Mouse (Mus musculus) heart, adult 8-10 months (tissue): ENCODE results near the gene Gja5. TPM values are rescaled to one million over a fixed set of nuclear protein-coding genes. Genes with fewer than 3 reads are reported as not detected.

ENCODE experiments used
- DNase-seq: peaks from one replicate; pipeline ENCODE4 v3.0.0; 2022; ENCODE audit warnings: low spot score
- total RNA-seq, 4 experiments: library from RNA; stranded (reverse); gene quantifications; 2 replicates each; pipeline ENCODE4 v1.2.4; 2022

Gja5 gene
- total RNA-seq = 10 to 100 TPM; 16.6 to 20.9 (median 17.2) TPM

- DNase-seq = no peak
These were observed at the start of gene Gja5 for GRCm38 (mm10) chr3:96904393-96904792. Gene Gja5 (plus strand): TSS chr3:96904693.

DNA sequence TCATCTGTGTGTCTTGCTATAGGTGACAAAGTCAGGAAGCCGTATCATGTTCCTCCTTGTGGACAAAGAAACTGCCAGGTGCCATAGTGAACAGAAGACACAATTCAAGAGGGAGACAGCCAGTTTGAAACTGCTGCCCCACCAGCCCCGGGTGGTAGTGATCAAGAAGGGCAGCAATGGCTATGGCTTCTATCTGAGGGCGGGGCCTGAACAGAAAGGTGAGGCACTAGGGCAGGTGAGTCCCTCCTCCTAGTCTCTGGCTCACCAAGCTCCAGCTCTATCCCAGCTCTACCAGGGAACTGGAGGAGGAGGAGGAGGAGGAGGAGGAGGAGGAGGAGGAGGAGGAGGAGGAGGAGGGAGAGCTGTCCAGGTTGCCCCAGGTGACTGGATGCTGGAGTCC lies 48.7 kb upstream of the Gja5 start:
- DNase-seq = no peak

DNA sequence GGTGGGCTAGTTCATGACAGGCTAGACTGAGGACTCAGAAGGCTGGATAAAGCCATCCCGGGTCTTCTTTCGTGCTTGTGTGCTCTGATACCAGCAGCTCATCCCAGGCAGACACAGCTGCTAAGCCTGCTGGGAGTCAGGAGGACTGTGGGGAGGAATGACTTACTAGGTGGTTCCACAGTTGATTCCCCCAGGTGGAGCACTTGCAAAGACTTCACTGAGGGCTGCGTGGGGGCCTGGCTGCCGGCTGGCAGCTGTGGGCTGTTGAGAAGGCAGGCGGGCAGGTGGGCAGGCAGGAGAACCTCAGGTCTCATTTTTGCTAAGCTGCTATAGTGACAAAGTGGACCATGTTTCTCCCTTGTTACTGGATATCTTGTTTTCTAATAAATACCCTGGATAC lies 44.0 kb upstream of the Gja5 start:
- no peak for DNase-seq

- no peak for DNase-seq
These were observed 36.6 kb upstream of the Gja5 start for GRCm38 (mm10) chr3:96867863-96868262.

DNA sequence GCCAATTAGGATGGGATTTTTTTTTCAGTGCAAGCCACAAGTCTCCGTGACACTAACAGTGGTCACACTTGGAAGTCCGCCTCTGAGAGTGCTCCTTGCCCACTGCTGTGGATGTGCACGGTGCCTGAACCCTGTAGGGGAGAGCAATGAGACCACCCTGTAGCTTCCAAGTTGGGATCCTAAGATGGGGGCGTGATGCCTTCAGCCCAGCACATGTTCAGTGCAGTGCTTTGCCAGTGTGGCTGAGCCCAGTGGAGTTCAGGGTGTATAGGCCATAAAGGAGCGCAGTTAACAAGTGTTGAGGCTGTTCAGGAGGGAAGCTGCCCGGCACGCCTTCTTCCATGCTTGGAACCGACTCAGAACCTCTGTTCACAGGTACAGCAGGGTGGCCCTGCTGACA lies 35.9 kb upstream of the Gja5 start:
- DNase-seq = no peak

- no peak for DNase-seq
These were observed 35.4 kb upstream of the Gja5 start for GRCm38 (mm10) chr3:96869091-96869490.

DNA sequence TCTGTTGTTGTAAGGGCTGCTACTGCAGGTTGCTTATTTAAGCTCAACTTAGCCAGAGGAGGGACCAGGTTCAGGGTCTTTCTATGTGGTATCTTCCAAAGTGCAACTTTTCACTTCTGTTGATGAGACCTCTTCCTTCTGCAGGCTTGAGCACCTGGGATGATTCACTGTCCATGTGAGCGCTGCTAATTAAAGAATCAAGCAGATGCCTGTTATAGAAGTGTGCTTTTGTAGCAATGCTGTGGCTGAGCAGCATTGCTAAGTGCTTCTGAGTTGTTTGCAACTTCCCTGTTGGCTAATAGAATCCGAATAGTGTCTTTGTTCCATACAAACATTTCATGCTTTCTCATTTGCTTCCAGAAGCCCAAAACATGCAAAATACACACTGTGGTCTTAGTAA lies 34.2 kb upstream of the Gja5 start:
- DNase-seq = no peak

- DNase-seq = no peak
These were observed 33.4 kb upstream of the Gja5 start for GRCm38 (mm10) chr3:96871070-96871469.

GRCm38 (mm10) chr3:96872501-96872900 lies 32.0 kb upstream of the Gja5 start:
- no peak for DNase-seq

- no peak for DNase-seq
These were observed 29.5 kb upstream of the Gja5 start for GRCm38 (mm10) chr3:96874808-96875571.

GRCm38 (mm10) chr3:96879536-96879935 lies 25.0 kb upstream of the Gja5 start:
- DNase-seq = no peak

DNA sequence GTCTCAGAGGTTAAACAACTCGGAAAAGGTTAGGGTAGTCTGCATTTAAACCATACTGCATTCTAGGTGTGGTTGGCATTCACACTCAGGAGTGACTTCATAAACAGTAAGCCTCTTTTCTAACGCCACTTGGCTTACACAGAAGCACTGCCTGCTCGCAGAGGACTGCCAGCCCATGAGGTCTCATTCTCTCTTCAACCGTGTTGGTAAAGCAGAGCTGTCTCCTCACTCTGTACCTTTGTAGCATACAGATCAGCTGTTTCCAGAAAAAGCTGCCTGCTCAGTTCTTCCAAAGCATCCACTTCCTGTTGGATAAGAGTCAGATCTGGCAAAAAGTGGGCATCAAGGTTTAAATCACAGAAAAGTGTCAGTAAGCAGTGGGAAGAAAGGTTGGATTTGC lies 24.1 kb upstream of the Gja5 start:
- no peak for DNase-seq

DNA sequence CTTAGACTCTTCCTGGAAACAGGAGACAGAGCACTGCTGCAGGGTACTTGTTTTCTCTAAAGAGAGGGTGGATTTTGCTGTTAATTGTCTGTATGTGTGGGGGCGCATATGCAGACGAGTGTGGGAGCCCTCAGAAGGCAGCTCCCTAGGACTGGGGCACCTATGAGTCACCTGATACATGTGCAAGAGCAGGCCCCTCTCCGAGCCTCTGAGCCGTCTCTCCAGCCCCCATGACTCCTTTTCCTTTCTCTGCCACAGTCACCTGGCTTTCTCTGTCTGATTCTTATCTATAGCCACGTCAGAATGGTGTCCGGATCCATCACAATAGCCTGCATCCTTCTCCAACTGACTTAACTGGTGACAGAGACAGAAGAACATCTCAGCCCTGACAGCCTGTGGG lies 22.9 kb upstream of the Gja5 start:
- DNase-seq = no peak

- no peak for DNase-seq
These were observed 22.2 kb upstream of the Gja5 start for GRCm38 (mm10) chr3:96882061-96882849.

DNA sequence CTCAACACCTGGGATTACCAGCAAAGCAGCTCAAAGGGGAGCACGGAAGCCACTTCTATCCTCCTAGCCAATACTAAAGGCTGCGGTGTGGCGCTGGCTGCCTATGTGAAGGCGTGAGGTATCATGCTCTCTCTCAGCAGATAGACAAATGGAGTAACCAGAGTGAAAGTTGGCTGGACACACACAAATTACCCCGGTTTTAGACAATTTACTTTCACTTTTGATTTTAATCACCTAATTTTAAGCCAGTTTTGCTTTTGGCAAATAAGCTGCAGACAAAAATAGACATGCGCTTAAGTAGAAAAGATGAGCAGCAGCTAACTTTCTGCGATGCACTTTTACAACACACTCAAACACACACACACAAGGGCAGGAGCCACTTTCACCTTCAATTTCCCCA lies 20.8 kb upstream of the Gja5 start:
- no peak for DNase-seq

- no peak for DNase-seq
These were observed 2.0 kb upstream of the Gja5 start for GRCm38 (mm10) chr3:96902336-96902999.

- DNase-seq = peak; percentile 90
These were observed 503 bp downstream of the Gja5 start, which contains the start of gene Gpr89 for GRCm38 (mm10) chr3:96904851-96905541. Gene Gpr89 (minus strand): TSS chr3:96905346.

GRCm38 (mm10) chr3:96905592-96905991 lies 1.1 kb downstream of the Gja5 start:
- DNase-seq = no peak

DNA sequence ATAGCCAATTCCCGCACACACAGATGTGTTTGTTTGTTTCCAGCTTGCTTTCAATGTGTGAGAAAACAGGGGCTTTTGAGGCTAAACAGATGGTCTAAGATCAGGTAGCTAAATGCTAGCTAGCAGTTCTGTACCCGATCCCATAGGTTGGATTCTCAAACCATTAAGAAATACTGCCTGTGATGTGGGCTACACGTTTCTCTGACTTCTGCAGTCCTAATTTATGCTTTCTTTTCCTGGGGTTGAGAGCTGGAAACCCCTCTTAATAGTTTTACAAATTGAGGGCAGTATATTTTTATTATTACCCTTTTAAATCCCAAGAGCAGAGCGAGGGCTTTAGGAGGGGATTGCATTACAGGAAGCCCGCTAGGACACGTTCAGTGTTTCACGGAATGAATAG lies 16.5 kb downstream of the Gja5 start:
- DNase-seq = no peak

DNA sequence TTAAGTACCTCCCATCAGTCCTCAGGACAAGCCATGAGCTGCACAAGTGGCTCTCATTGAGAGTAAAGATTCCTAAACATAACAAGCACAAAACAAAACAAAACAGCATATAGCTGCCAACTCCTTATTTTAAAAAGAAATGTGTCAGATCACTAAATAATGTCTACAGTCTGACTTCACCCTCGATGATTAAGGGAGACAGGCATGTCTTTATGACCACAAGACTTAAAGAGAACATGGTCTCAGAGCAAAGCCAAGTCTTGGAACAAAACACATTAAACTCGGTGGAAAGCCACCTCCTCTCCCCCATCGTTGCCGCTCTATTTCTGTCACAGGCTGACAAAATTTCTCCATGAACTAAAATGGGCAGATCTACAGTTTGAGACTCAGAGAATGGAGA lies 20.1 kb downstream of the Gja5 start:
- no peak for DNase-seq

DNA sequence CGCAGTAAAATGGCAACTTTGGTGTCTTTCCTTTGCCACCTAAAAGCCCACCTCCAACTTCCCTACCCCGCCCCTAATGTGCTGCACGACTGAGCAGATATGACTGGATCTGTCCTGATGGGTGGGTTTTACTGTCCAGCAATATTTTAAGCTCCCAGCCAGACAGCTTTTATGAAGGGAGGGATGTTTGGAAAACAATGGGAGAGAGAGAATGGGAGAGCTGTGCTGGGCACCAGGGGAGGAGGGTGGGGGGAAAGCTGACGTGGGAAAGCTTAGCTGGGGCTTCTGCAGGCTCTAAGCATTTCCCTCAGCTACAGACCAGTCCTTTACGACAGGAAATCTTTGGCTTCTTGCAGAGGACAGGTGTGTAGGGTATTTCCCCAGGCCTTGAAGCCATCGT lies 21.4 kb downstream of the Gja5 start, which contains the start of gene Gja8:
Gja8 (minus strand) TSS at position 101 of the 400 bp plus-strand sequence.
- no peak for DNase-seq

DNA sequence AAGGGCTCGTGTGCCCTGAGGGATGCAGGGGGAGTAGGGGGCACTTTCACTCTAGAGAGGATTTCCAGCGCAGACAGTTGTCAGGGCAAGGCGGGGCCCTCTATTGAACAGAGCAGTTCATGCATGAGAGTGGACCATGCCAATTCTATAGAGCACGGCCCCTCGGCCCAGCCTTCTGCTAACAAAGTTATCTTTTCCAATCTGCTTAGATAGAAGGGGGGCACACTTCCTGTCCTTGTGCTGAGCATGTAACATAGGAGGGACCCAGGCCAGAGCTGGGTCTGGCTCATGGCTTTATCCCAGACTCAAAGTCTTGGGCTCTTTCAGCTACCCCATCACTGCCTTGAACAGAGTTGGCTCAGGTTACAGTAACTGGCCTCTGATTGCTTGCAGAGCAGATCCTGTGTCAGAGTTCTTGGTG lies 26.8 kb downstream of the Gja5 start:
- DNase-seq = no peak
